Mouse (Mus musculus) urinary bladder, adult 2 months (tissue): Measurements from ENCODE around the gene Adrb1. TPM values are rescaled to one million over a fixed set of nuclear protein-coding genes. Genes with fewer than 3 reads are reported as not detected.
"Not testable (repeated sequence)": the region's sequence is repeated elsewhere in the genome, so short reads cannot be mapped to it uniquely, and the experiment has no call there.

ENCODE experiments used
- DNase-seq: peaks from one replicate; pipeline ENCODE4 v3.0.0; 2022; ENCODE audit warnings: low spot score
- polyA plus RNA-seq: library from polyadenylated mRNA; depleted of rRNA; stranded (reverse); fragments of >200 nt; gene quantifications from 2 replicates; pipeline ENCODE4 v1.2.3, GENCODE M21; 2012

Adrb1 gene
- polyA plus RNA-seq, 1 experiment, result 1.0 TPM

GRCm38 (mm10) chr19:56749343-56749742 lies 27.3 kb downstream of the Adrb1 start:
- DNase-seq, result no peak

GRCm38 (mm10) chr19:56750709-56751108 lies 28.7 kb downstream of the Adrb1 start:
- no peak for DNase-seq

- not testable (repeated sequence) for DNase-seq
These were observed 32.5 kb downstream of the Adrb1 start for GRCm38 (mm10) chr19:56754456-56754855.

- DNase-seq, result no peak
These were observed 34.4 kb downstream of the Adrb1 start for GRCm38 (mm10) chr19:56756412-56756811.

- no peak for DNase-seq
These were observed 36.3 kb downstream of the Adrb1 start for GRCm38 (mm10) chr19:56758311-56758710.

GRCm38 (mm10) chr19:56759740-56760139 lies 37.7 kb downstream of the Adrb1 start:
- no peak for DNase-seq

GRCm38 (mm10) chr19:56760306-56760940 lies 38.4 kb downstream of the Adrb1 start:
- DNase-seq, result no peak

GRCm38 (mm10) chr19:56761096-56761495 lies 39.1 kb downstream of the Adrb1 start:
- no peak for DNase-seq

GRCm38 (mm10) chr19:56761727-56762126 lies 39.7 kb downstream of the Adrb1 start:
- DNase-seq, result no peak

GRCm38 (mm10) chr19:56762686-56763085 lies 40.7 kb downstream of the Adrb1 start:
- DNase-seq, result no peak

GRCm38 (mm10) chr19:56769024-56769423 lies 47.0 kb downstream of the Adrb1 start:
- DNase-seq, result no peak

- no peak for DNase-seq
These were observed 50.2 kb downstream of the Adrb1 start for GRCm38 (mm10) chr19:56772158-56772557.

- no peak for DNase-seq
These were observed 51.5 kb downstream of the Adrb1 start for GRCm38 (mm10) chr19:56773393-56773971.

- no peak for DNase-seq
These were observed 52.5 kb downstream of the Adrb1 start for GRCm38 (mm10) chr19:56774408-56774962.

GRCm38 (mm10) chr19:56774971-56775892 lies 53.2 kb downstream of the Adrb1 start:
- DNase-seq, result no peak

- DNase-seq, result no peak
These were observed 54.1 kb downstream of the Adrb1 start for GRCm38 (mm10) chr19:56775893-56776718.

- DNase-seq, result no peak
These were observed 54.9 kb downstream of the Adrb1 start for GRCm38 (mm10) chr19:56776719-56777382.

- DNase-seq, result not testable (repeated sequence)
These were observed 56.5 kb downstream of the Adrb1 start for GRCm38 (mm10) chr19:56778532-56778931.
